8 mouse cellular contexts compared by ENCODE assay signal in the genomic region with DNA sequence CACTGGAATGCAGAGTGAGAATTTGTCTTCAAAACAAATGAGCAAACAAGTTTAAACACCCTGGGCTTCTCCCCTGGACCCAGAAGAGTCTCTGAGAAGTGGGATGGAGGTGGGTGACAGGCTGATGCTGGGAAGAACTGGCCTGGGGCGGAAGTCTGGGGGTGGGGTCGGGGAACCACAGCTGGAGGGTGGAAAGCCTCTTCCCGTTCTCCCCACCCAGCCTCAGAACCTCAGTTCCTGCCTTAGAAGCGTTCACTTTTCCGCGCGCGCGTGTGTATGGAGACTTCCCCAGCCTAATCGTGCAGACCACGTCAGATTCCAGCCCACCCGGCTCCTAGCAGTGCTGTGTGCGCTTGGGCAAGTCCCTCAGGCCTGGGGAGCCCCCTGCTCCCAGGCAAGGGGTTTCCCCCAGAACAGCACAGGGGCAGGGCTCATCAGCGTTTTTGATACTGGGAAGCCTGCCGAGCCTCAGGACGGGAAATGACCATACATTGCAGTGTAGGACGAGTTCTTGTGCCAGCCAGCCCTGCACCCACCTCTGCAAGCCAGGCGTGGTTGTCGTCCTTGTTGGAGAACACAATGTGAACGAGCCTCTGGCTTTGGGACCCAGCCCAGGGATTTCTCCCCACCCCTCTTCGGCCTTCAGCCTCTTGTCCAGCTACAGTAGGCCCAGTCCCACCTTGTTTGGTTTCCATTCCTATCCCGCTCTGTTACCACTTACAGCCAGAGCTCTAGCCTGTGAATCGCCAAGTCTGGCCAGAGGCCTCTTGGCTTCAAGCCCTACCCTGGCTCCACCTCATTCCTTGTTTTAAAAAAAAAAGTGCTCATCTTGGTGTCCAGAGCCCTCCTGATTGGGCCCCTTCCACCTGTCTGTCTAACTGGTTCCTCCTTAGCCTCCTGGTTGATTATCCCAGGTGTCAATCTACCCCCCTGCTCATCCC. TPM values are rescaled to one million over a fixed set of nuclear protein-coding genes. Genes with fewer than 3 reads are reported as not detected.
A peak's percentile ranks its signal among the peaks of the same experiment; 100 is the strongest.
DNase-seq lines count a peak whose midpoint lies in the region; ATAC-seq and TF ChIP-seq lines count a peak whose summit lies in the region.

No protein-coding gene starts in this region.

- peak; percentile 46 for ATAC-seq in hindbrain, embryonic 14.5 days (ENCODE audit: low FRiP score)
- ATAC-seq in limb, embryonic 14.5 days (ENCODE audit: low FRiP score, low read depth), result peak; percentile 67
- peak; percentile 24; the same call in 1 of the 2 replicates for ATAC-seq in midbrain, embryonic 14.5 days (ENCODE audit: low FRiP score, low TSS enrichment)

- TF ChIP-seq POLR2A in limb, embryonic 14.5 days (IDR thresholded peaks at IDR 0.05; ENCODE audit: borderline replicate concordance, extremely low read depth, insufficient read depth, insufficient read length), result peak; percentile 63; the same call in 1 of the 2 replicates

- H3K4me1 ChIP-seq in hindbrain, embryonic 14.5 days (replicated peaks; ENCODE audit: control insufficient read depth, insufficient read depth, low read length), result peaks cover 35% of the 10 kb centered on the region
- H3K4me1 ChIP-seq in limb, embryonic 14.5 days (ENCODE audit: control insufficient read depth, insufficient read depth, low read length), result peaks cover 31% of the 10 kb centered on the region
- peaks cover 32% of the 10 kb centered on the region for H3K4me1 ChIP-seq in midbrain, embryonic 14.5 days (ENCODE audit: control insufficient read depth, insufficient read depth, low read length)

- peak overlapping the region; percentile 90 for H3K4me2 ChIP-seq in hindbrain, embryonic 14.5 days (replicated peaks)
- peak overlapping the region; percentile 81 for H3K4me2 ChIP-seq in limb, embryonic 14.5 days (replicated peaks; ENCODE audit: low read depth, low read length, severe bottlenecking)
- H3K4me2 ChIP-seq in midbrain, embryonic 14.5 days (ENCODE audit: low read length), result peak overlapping the region; percentile 86

- peak overlapping the region; percentile 92 for H3K4me3 ChIP-seq in hindbrain, embryonic 14.5 days (replicated peaks; ENCODE audit: low read length)
- peak overlapping the region; percentile 69 for H3K4me3 ChIP-seq in limb, embryonic 14.5 days (replicated peaks; ENCODE audit: low read length)
- peak overlapping the region; percentile 88 for H3K4me3 ChIP-seq in midbrain, embryonic 14.5 days (replicated peaks; ENCODE audit: low read depth, low read length)

- peak overlapping the region; percentile 99 for H3K27ac ChIP-seq in hindbrain, embryonic 14.5 days
- peak overlapping the region; percentile 93 for H3K27ac ChIP-seq in limb, embryonic 14.5 days (replicated peaks; ENCODE audit: low read depth, low read length)
- H3K27ac ChIP-seq in midbrain, embryonic 14.5 days (replicated peaks; ENCODE audit: low read depth, low read length), result peak overlapping the region; percentile 99

- DNase-seq in adrenal gland, adult (ENCODE audit: inconsistent age in 2 of 2, low spot score in 1 of 2), result peak; percentile 85 to 90
- DNase-seq in adrenal gland, postnatal 4 days (ENCODE audit: low spot score in 2 of 2), result no peak
- peak; percentile 78 for DNase-seq in cerebellum, adult 11-12 months
- peak; percentile 51 for DNase-seq in gastrocnemius, adult 18-20 months (ENCODE audit: low spot score)
- no peak for DNase-seq in hindbrain, embryonic 14.5 days (ENCODE audit: low spot score)
- peak; percentile 59 for DNase-seq in limb, embryonic 14.5 days (ENCODE audit: low spot score)
- peak; percentile 66 for DNase-seq in midbrain, embryonic 14.5 days
- peak; percentile 46 to 79 for DNase-seq in spleen, postnatal 4 days (ENCODE audit: low spot score in 2 of 2)

- H3K9me3 ChIP-seq in hindbrain, embryonic 14.5 days (ENCODE audit: control insufficient read depth, low read length), result no peaks in the 10 kb centered on the region
- no peaks in the 10 kb centered on the region for H3K9me3 ChIP-seq in limb, embryonic 14.5 days (ENCODE audit: control insufficient read depth, low read length)
- H3K9me3 ChIP-seq in midbrain, embryonic 14.5 days (ENCODE audit: control insufficient read depth, low read length), result no peaks in the 10 kb centered on the region

- 13% methylated on average over 23 of the region's 23 CpGs for WGBS in hindbrain, embryonic 14.5 days
- WGBS in limb, embryonic 14.5 days, result 20% methylated on average over 17 of the region's 23 CpGs
- WGBS in midbrain, embryonic 14.5 days, result 16% methylated on average over 23 of the region's 23 CpGs

- H3K27me3 ChIP-seq in hindbrain, embryonic 14.5 days (ENCODE audit: control insufficient read depth, insufficient read depth, low read length), result no peaks in the 10 kb centered on the region
- no peaks in the 10 kb centered on the region for H3K27me3 ChIP-seq in limb, embryonic 14.5 days (ENCODE audit: control insufficient read depth, insufficient read depth, low read length)
- H3K27me3 ChIP-seq in midbrain, embryonic 14.5 days (ENCODE audit: control insufficient read depth, insufficient read depth, low read length), result no peaks in the 10 kb centered on the region

- H3K36me3 ChIP-seq in hindbrain, embryonic 14.5 days (replicated peaks; ENCODE audit: control insufficient read depth, insufficient read depth), result no peaks in the 10 kb centered on the region
- no peaks in the 10 kb centered on the region for H3K36me3 ChIP-seq in limb, embryonic 14.5 days (ENCODE audit: control insufficient read depth, insufficient read depth, low read length)
- peaks cover 9% of the 10 kb centered on the region; the same call in 1 of the 2 replicates for H3K36me3 ChIP-seq in midbrain, embryonic 14.5 days (ENCODE audit: control insufficient read depth, insufficient read depth, low read length)

- peak overlapping the region; percentile 96 for H3K9ac ChIP-seq in hindbrain, embryonic 14.5 days
- peak overlapping the region; percentile 93 for H3K9ac ChIP-seq in limb, embryonic 14.5 days (ENCODE audit: low read depth, low read length, severe bottlenecking)
- H3K9ac ChIP-seq in midbrain, embryonic 14.5 days (replicated peaks; ENCODE audit: low read length), result peak overlapping the region; percentile 99

RNA-seq across cellular contexts. Expression of a gene that starts 4.1 kb away (rescaled TPM):
- 10 to 100 TPM; 55.4 to 58.7 TPM for total RNA-seq in adrenal gland, postnatal 4 days (2021)
- total RNA-seq in gastrocnemius, adult 18-20 months (2021), result 10 to 100 TPM; 35.7 to 37.1 TPM
- 191 and 198 TPM in 2 replicates for polyA plus RNA-seq in hindbrain, embryonic 14.5 days (2014; fragmentation: Nextera tagmentation; extraction: Ambion mirVana)
- polyA plus RNA-seq in limb, embryonic 14.5 days (2012; rRNA removed), result 157 and 216 TPM in 2 replicates
- 59.8 and 83.0 TPM in 2 replicates for polyA plus RNA-seq in limb, embryonic 14.5 days (2014; fragmentation: Nextera tagmentation; extraction: Ambion mirVana)
- polyA plus RNA-seq in midbrain, embryonic 14.5 days (2014; fragmentation: Nextera tagmentation; extraction: Ambion mirVana), result 205 and 232 TPM in 2 replicates

RNA-seq across cellular contexts. Expression of a gene that starts 24.8 kb away (rescaled TPM):
- total RNA-seq in adrenal gland, postnatal 4 days (2021), result 10 to 100 TPM; 10.8 to 10.9 TPM
- total RNA-seq in gastrocnemius, adult 18-20 months (2021), result 100 to 1,000 TPM; 924 to 953 TPM
- polyA plus RNA-seq in hindbrain, embryonic 14.5 days (2014; fragmentation: Nextera tagmentation; extraction: Ambion mirVana), result 13.0 and 18.3 TPM in 2 replicates
- 15.0 and 16.4 TPM in 2 replicates for polyA plus RNA-seq in limb, embryonic 14.5 days (2012; rRNA removed)
- 6.1 and 6.5 TPM in 2 replicates for polyA plus RNA-seq in limb, embryonic 14.5 days (2014; fragmentation: Nextera tagmentation; extraction: Ambion mirVana)
- polyA plus RNA-seq in midbrain, embryonic 14.5 days (2014; fragmentation: Nextera tagmentation; extraction: Ambion mirVana), result 5.6 TPM in 2 replicates

RNA-seq across cellular contexts. Expression of a gene that starts 36.5 kb away (rescaled TPM):
- 10 to 100 TPM; 18.2 to 25.4 TPM for total RNA-seq in adrenal gland, postnatal 4 days (2021)
- 10 to 100 TPM; 15.0 to 20.7 TPM for total RNA-seq in gastrocnemius, adult 18-20 months (2021)
- polyA plus RNA-seq in hindbrain, embryonic 14.5 days (2014; fragmentation: Nextera tagmentation; extraction: Ambion mirVana), result 0.55 and 0.67 TPM in 2 replicates
- 5.5 and 6.6 TPM in 2 replicates for polyA plus RNA-seq in limb, embryonic 14.5 days (2012; rRNA removed)
- polyA plus RNA-seq in limb, embryonic 14.5 days (2014; fragmentation: Nextera tagmentation; extraction: Ambion mirVana), result 2.5 and 3.1 TPM in 2 replicates
- polyA plus RNA-seq in midbrain, embryonic 14.5 days (2014; fragmentation: Nextera tagmentation; extraction: Ambion mirVana), result 0.26 TPM in 1 of 2 replicates, not detected in the other

Comparison
In these comparisons a context has a peak if more than half of its experiments do, and no peak if none do; other contexts are left out.
1. DNase-seq: peak in adrenal gland, adult (2 of 2), cerebellum, adult 11-12 months (single experiment), gastrocnemius, adult 18-20 months (single experiment), limb, embryonic 14.5 days (single experiment), midbrain, embryonic 14.5 days (single experiment) and spleen, postnatal 4 days (2 of 2); none in adrenal gland, postnatal 4 days (0 of 2) and hindbrain, embryonic 14.5 days (single experiment).
2. Peak in every context shown above with its lines, with median percentiles within 50 percentile points of each other: ATAC-seq, H3K27ac ChIP-seq, H3K4me2 ChIP-seq, H3K4me3 ChIP-seq and H3K9ac ChIP-seq.